Mouse (Mus musculus): Measurements from ENCODE around the gene Olfr165. TPM values are rescaled to one million over a fixed set of nuclear protein-coding genes. Genes with fewer than 3 reads are reported as not detected.

Olfr165 gene
- polyA plus RNA-seq (2012; fragmentation: generic; extraction: Trizol): not detected

GRCm38 (mm10) chr16:19423034-19423433 lies at the start of gene Olfr165:
Gene Olfr165 (minus strand): TSS chr16:19423134.

Other genes starting within 250 kb of the Olfr165 start
- not detected for gene Olfr164, start 109.1 kb downstream of the Olfr165 start, polyA plus RNA-seq (2012; fragmentation: generic; extraction: Trizol)
- gene Olfr166, start 60.6 kb upstream of the Olfr165 start, polyA plus RNA-seq (2012; fragmentation: generic; extraction: Trizol): not detected
- not detected for gene Olfr167, start 99.1 kb upstream of the Olfr165 start, polyA plus RNA-seq (2012; fragmentation: generic; extraction: Trizol)
- not detected for gene Olfr168, start 112.4 kb upstream of the Olfr165 start, polyA plus RNA-seq (2012; fragmentation: generic; extraction: Trizol)
- gene Olfr169, start 148.7 kb upstream of the Olfr165 start, polyA plus RNA-seq (2012; fragmentation: generic; extraction: Trizol): not detected
- gene Olfr170, start 188.7 kb upstream of the Olfr165 start, polyA plus RNA-seq (2012; fragmentation: generic; extraction: Trizol): not detected
- not detected for gene Olfr171, start 206.8 kb upstream of the Olfr165 start, polyA plus RNA-seq (2012; fragmentation: generic; extraction: Trizol)

Measured in C3H10T1/2 (cell line).